Mouse (Mus musculus) kidney, postnatal 4 days (tissue): ENCODE data around the gene Ankmy2.

Source experiments
- DNase-seq, 2 experiments: peaks; one replicate each; pipeline ENCODE4 v3.0.0; 2021; ENCODE audit warnings: mixed read lengths in 2 of 2

Ankmy2 gene

GRCm38 (mm10) chr12:36156637-36157303 is at the start of gene Ankmy2:
Gene Ankmy2 (plus strand): TSS chr12:36157114.
- peak; percentile 94 to 97 for DNase-seq

- DNase-seq, result peak in 1 of 2 experiments; percentile 10
Observed at GRCm38 (mm10) chr12:36108442-36108841, 48.5 kb upstream of the Ankmy2 start.

- DNase-seq, result no peak
Observed at GRCm38 (mm10) chr12:36110457-36110856, 46.5 kb upstream of the Ankmy2 start.

GRCm38 (mm10) chr12:36111110-36111509 is 45.8 kb upstream of the Ankmy2 start:
- no peak for DNase-seq

GRCm38 (mm10) chr12:36112081-36112480 is 44.8 kb upstream of the Ankmy2 start:
- DNase-seq, result no peak

- no peak for DNase-seq
Observed at GRCm38 (mm10) chr12:36117161-36117560, 39.8 kb upstream of the Ankmy2 start.

GRCm38 (mm10) chr12:36119244-36119643 is 37.7 kb upstream of the Ankmy2 start:
- DNase-seq, result no peak

GRCm38 (mm10) chr12:36126049-36126448 is 30.9 kb upstream of the Ankmy2 start:
- DNase-seq, result peak in 1 of 2 experiments; percentile 11

- no peak for DNase-seq
Observed at GRCm38 (mm10) chr12:36129826-36130225, 27.1 kb upstream of the Ankmy2 start.

GRCm38 (mm10) chr12:36132254-36132653 is 24.7 kb upstream of the Ankmy2 start:
- no peak for DNase-seq

GRCm38 (mm10) chr12:36132668-36133067 is 24.2 kb upstream of the Ankmy2 start:
- DNase-seq, result no peak

GRCm38 (mm10) chr12:36133547-36133946 is 23.4 kb upstream of the Ankmy2 start:
- no peak for DNase-seq

- DNase-seq, result no peak
Observed at GRCm38 (mm10) chr12:36134111-36134510, 22.8 kb upstream of the Ankmy2 start.

- DNase-seq, result no peak
Observed at GRCm38 (mm10) chr12:36135409-36135808, 21.5 kb upstream of the Ankmy2 start.

GRCm38 (mm10) chr12:36136285-36136684 is 20.6 kb upstream of the Ankmy2 start:
- no peak for DNase-seq

GRCm38 (mm10) chr12:36137192-36137591 is 19.7 kb upstream of the Ankmy2 start:
- no peak for DNase-seq

GRCm38 (mm10) chr12:36140401-36140800 is 16.5 kb upstream of the Ankmy2 start:
- DNase-seq, result no peak

- DNase-seq, result no peak
Observed at GRCm38 (mm10) chr12:36146230-36147011, 10.5 kb upstream of the Ankmy2 start.

GRCm38 (mm10) chr12:36150265-36150664 is 6.6 kb upstream of the Ankmy2 start:
- no peak for DNase-seq

- DNase-seq, result no peak
Observed at GRCm38 (mm10) chr12:36150737-36151136, 6.2 kb upstream of the Ankmy2 start.

GRCm38 (mm10) chr12:36155141-36155641 is 1.7 kb upstream of the Ankmy2 start:
- DNase-seq, result peak; percentile 26 to 31

- DNase-seq, result no peak
Observed at GRCm38 (mm10) chr12:36156101-36156636, 745 bp upstream of the Ankmy2 start.

GRCm38 (mm10) chr12:36157304-36157637 is 357 bp downstream of the Ankmy2 start:
- DNase-seq, result no peak
